Mouse (Mus musculus): ENCODE results near the gene Cenpo.
"Not testable (repeated sequence)": the region's sequence is repeated elsewhere in the genome, so short reads cannot be mapped to it uniquely, and the experiment has no call there.

Gene Cenpo

DNA sequence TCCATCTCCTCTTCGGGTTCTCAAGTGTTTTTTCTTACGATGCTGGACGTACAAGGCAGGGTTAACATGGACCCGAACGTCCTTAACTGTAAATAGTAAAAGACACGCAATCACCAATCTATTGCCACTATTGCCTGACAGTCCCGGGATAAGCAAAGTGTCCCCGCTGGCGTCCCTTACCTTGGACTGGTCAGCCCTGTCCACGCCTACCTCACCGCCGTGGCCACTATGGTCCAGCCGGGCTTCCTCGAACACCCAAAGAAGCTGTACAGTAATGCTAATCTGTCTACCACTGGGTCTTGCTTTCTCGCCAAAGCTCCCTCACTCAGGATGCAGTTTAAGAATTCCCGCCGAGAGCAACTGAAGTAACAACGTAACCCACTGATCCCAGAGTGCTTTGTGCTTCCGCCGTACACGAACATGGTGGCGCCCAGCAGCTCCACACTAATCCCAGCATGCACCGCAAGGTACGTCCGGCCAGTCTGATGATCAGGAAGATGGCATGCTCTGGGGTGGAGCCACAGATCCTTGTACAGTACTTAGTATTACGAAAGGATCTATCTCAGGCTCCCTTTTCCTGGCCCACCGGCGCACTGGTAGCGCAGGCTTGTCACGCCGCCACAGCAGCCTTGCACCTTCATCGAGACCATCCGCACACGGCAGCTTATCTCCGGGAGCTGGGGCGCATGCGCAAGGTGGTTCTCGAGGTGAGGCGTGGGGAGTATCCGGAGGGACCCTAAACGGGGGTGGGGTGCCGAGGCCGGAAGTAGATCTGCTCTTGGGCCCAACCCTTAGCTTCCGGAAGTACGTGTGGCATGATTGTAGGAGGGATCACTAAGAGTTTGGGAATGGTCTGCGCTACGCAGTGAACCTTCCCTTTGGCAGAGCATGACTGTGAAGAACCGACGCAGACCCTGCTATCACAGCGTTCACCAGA, at the start of gene Cenpo, which contains the start of gene Ptrhd1:
TSS of gene Cenpo (minus strand) at position 723 of the 937 bp plus-strand sequence.
TSS of gene Ptrhd1 (plus strand) at position 456 of the 937 bp plus-strand sequence.
- DNase-seq (ENCODE audit: low spot score in 2 of 2), result peak; percentile 96 to 98

- DNase-seq (ENCODE audit: low spot score in 2 of 2), result no peak
Observed at GRCm38 (mm10) chr12:4279878-4280277, 45.8 kb upstream of the Cenpo start.

DNA sequence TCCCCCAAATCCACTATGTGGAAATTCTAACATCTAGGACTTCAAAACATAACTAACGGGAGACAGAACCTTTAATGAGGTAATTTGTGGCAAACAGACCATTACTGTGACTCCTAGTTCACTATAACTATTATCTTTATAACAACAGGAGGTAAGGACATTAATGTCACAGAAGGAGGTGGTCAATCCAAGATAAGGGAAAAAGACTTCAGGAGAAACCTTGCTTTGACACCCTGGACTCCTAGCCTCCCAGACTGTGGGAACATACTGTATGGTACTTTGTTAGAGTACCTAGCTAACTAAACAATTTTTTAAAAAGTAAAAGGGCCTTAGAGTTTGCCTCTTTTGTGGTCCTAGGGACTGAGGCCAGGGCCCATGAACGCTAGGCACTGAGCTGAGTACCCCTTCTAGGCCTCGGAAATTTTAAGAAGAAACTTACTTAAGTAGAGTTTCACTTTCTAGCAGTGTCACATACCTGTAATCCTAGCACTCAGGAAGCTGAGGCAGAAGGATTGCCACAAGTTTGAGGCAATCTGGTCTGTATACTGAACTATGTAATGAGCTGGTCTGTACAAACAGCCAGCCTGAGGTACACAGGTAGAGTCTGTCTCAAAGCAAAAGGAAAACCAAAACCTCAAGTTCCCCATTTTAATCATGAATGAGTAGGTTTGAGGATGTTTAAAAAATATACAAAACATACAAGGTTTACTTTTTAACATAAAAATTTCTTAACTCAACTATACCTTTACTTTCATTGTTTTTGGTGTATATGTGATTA, 45.1 kb upstream of the Cenpo start:
- DNase-seq (ENCODE audit: low spot score in 2 of 2), result no peak

DNA sequence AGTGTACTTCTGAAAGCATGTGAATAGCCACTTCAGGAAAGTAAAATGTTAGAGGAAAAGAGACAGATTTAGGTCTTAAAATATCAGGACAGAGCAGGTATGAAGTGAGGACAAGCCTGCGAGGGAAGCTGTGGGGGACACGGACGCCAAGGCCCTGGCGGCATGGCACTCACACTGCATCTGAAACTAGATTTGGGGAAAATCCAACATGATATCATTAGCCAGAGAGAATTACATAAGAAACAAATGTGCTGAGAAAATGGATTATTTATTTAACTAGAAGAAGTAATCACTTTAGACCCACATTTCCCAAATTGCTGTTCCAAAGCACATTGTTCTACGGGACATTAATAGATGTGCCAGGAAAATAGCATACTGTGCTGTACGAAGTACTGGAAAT, 37.0 kb upstream of the Cenpo start:
- no peak for DNase-seq (ENCODE audit: low spot score in 2 of 2)

GRCm38 (mm10) chr12:4267765-4268164, 33.7 kb upstream of the Cenpo start:
- no peak for DNase-seq (ENCODE audit: low spot score in 2 of 2)

DNA sequence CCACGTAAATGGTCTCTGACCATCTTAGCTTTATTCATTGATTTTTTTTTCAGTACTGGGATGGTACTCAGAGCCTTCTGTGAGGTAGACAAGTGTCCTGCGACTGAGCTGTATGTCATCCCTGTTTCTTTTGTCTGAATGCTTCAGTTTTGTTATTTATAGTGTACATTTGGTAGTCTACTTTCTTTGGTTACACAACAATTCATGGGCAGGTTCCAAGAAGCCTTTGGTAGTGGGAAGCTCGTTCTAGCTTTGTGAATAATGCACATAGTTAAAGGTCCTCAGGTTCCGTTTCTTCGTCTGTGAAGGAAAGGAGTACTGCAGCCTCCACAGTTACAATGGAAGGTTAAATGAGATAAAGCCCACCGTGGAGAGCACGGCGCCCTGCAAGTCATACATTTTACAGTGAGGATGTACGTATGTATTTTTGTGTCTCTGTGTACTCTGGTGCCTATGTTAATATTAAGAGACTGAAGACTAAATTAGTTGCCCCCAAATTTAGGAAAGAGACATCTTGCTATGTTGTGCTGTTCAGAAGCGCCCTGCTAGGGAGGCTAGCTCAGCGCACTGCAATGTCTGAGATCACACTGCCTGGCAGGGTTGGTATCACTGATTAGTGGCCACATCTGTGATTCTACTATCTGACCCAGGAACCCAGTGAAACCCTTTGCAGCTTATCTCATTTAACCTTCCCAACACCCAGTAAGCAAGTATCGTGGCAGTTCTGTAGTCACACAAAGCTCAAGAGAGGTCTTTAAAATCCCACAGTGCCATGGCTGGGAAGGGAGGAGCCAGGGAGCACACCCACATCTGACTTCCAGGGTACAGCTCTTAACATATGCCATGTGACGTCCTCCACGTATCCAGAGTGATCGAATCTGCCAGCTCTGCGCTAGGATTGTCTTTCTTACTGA, 18.9 kb upstream of the Cenpo start:
- no peak for DNase-seq (ENCODE audit: low spot score in 2 of 2)

GRCm38 (mm10) chr12:4249786-4250185, 15.7 kb upstream of the Cenpo start:
- no peak for DNase-seq (ENCODE audit: low spot score in 2 of 2)

GRCm38 (mm10) chr12:4245742-4246141, 11.6 kb upstream of the Cenpo start:
- no peak for DNase-seq (ENCODE audit: low spot score in 2 of 2)

- DNase-seq (ENCODE audit: low spot score in 2 of 2), result no peak
Observed at GRCm38 (mm10) chr12:4243805-4244204, 9.7 kb upstream of the Cenpo start.

GRCm38 (mm10) chr12:4240281-4240680, 6.2 kb upstream of the Cenpo start:
- not testable (repeated sequence) for DNase-seq (ENCODE audit: low spot score in 2 of 2)

- no peak for DNase-seq (ENCODE audit: low spot score in 2 of 2)
Observed at GRCm38 (mm10) chr12:4237481-4237880, 3.4 kb upstream of the Cenpo start.

- no peak for DNase-seq (ENCODE audit: low spot score in 2 of 2)
Observed at GRCm38 (mm10) chr12:4232777-4233176, 1.3 kb downstream of the Cenpo start.

GRCm38 (mm10) chr12:4230156-4230555, 3.9 kb downstream of the Cenpo start:
- DNase-seq (ENCODE audit: low spot score in 2 of 2), result peak in 1 of 2 experiments; percentile 5

- DNase-seq (ENCODE audit: low spot score in 2 of 2), result peak in 1 of 2 experiments; percentile 39
Observed at GRCm38 (mm10) chr12:4212908-4213307, 21.2 kb downstream of the Cenpo start.

DNA sequence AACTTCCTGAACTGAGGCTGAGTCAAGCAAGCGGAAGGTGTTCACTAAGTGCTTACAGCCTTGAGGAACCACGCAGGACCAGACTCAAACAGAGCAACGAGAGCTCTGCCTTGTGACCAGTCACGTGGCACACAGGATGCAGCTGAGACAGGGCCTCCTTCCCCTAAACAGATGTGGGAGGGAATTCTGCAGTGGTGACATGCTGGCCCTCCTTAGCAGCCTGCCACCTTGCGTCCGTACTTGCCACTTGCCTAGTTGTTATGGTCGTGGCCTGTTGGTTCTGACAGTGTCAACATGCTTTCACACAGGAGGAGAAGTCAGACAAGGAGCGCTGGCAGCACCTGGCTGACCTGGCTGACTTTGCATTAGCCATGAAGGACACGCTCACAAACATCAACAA, 22.9 kb downstream of the Cenpo start:
- no peak for DNase-seq (ENCODE audit: low spot score in 2 of 2)

DNA sequence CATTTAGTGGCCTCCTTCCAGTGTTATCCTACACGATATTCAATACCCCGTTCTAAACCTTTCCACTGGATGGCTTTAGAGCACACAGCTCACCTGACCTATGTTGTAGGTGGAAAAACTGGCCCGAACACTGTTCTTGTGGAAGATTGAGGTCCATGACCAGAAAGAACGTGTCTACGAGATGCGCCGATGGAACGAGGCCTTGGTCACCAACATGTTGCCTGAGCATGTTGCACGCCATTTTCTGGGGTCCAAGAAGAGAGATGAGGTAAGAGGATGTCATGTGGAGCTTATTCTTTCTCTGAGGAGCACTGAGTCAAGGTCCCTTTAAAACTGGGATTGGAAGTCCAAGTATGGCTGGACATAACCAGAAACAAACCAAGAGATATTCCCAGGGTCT, 24.9 kb downstream of the Cenpo start:
- DNase-seq (ENCODE audit: low spot score in 2 of 2), result peak in 1 of 2 experiments; percentile 15

DNA sequence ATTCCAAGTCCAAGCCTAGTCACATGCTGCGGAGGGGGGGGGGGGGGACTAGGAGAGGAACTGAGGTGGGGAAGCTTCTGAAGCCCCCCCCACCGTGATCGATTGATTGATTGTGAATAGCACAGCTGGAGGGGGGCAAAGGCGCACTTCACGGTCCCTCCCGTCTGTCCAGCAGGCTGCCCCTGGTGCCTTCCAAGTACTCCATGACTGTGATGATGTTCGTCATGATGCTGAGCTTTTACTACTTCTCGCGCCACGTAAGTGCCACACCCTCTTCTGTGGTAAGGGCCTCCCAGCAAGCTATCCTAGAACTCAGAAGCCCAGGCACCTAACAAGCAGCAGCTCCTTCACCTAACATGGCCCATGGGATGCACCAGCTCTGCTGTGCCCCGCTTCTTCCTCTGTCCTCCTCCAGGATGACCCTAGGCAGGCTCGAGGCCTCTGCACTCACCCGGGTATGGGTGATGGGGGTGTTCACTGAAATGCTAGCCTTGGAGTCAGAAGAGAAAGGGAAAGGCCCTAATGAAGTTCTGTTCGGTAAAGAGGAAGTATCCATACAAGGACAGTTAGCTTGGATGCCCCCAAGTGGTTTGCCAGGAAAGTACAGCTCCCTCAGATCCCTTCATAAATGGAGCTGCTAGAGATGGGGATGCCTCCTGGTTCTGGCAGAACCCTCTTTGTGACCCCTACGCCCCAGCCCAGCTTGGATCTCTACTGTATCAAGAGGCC, 25.5 kb downstream of the Cenpo start:
- DNase-seq (ENCODE audit: low spot score in 2 of 2), result peak; percentile 75 to 79

DNA sequence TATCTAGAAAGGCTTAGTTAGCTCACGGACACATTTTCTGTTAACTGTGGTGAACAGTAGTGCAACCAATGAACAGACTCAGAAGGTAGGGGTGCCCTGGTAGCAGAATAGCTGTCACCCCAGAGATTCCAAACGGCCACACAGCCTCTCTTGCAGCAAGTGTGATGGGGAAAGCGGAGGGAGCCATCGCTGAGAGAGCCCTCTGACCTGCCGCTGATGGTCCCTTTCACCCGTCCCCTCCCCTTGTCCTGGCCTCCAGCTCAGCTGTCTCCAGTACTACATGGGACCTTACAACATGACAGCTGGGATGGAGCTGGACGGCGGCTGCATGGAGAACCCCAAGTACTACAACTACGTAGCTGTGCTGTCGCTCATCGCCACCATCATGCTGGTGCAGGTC, 28.0 kb downstream of the Cenpo start:
- no peak for DNase-seq (ENCODE audit: low spot score in 2 of 2)

- peak in 1 of 2 experiments; percentile 19 for DNase-seq (ENCODE audit: low spot score in 2 of 2)
Observed at GRCm38 (mm10) chr12:4202206-4202605, 31.9 kb downstream of the Cenpo start.

DNA sequence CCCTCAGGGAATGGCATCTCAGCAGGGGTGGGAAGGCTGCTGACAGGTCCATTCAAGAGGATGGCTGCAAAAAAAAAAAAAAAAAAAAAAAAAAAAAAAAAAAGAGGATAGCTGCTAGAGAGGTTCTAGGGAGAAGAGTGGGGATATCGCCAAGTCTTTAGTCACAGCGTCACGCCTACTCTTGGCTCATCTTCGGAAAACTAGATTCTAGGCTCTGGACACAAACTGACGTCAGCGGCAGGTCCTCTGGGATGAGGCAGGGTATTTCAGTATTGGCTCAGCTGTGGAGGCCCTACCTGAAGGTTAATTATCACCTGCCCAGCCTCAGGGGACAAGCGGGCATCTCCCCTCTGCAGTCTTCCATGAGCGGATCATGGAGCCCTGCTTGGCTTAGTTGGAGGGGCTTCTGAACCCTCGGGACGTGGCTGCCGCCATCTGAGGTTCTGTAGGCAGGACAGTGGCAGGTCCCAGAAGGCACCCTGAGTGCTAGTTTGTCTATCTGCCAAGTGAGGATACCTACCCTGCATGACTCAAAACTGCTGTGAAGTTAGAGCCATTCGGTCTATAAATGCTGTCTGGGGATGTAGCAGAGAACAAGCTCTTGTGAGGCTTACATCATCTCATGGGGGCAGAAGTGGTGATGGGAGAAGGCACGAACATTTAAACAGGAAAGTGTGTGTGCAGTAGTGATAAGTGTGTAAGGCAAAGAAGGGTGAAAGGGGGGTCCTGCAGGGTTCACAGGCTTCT, 32.5 kb downstream of the Cenpo start:
- DNase-seq (ENCODE audit: low spot score in 2 of 2), result peak; percentile 60 to 73

Data from right cerebral cortex, postnatal 10 days (tissue).